12 mouse cellular contexts compared by ENCODE assay signal in genomic region chr19:3667979-3668378, GRCm38 (mm10). TPM values are rescaled to one million over a fixed set of nuclear protein-coding genes. Genes with fewer than 3 reads are reported as not detected.
DNase-seq lines count a peak whose midpoint lies in the region; ATAC-seq and TF ChIP-seq lines count a peak whose summit lies in the region.
"Had no signal": no experiment of that assay in that cellular context is flagged by ENCODE, and none has a peak within 500 bp of the region (broad histone marks: within the 10 kb centered on the region; RNA-seq: fewer than 3 reads in every experiment).

No protein-coding gene starts in this region.

- peaks cover 17% of the 10 kb centered on the region for H3K36me3 ChIP-seq in embryonic facial prominence, embryonic 13.5 days
- peaks cover 25% of the 10 kb centered on the region for H3K36me3 ChIP-seq in embryonic facial prominence, embryonic 10.5 days (replicated peaks)
- peaks cover 19% of the 10 kb centered on the region for H3K36me3 ChIP-seq in E14TG2a.4 (ENCODE audit: insufficient read depth, low read length)
- H3K36me3 ChIP-seq in liver, postnatal 0 days (replicated peaks; ENCODE audit: insufficient read depth, low read length) = no peaks in the 10 kb centered on the region; the same call in 1 of the 2 replicates

- 0 out of 2 replicates have a peak, but pooled peaks cover 3% of the 10 kb centered on the region for H3K9me3 ChIP-seq in embryonic facial prominence, embryonic 13.5 days
- peaks cover 3% of the 10 kb centered on the region; the same call in 1 of the 2 replicates for H3K9me3 ChIP-seq in embryonic facial prominence, embryonic 10.5 days
- H3K9me3 ChIP-seq in E14TG2a.4 (ENCODE audit: low read length) = no peaks in the 10 kb centered on the region
- H3K9me3 ChIP-seq in liver, postnatal 0 days (ENCODE audit: low read length) = no peaks in the 10 kb centered on the region
- H3K9me3 ChIP-seq: neural tube, embryonic 12.5 days had no signal

- DNase-seq in embryonic facial prominence, embryonic 10.5 days (ENCODE audit: low spot score) = no peak
- no peak for DNase-seq in left cerebral cortex, adult 2 months (ENCODE audit: extremely low spot score in 1 of 2, low spot score in 2 of 2)
- no peak for DNase-seq in left cerebral cortex, postnatal 10 days (ENCODE audit: extremely low spot score in 1 of 2, low spot score in 2 of 2)
- peak; percentile 26 for DNase-seq in liver, postnatal 0 days
- no peak for DNase-seq in left cerebral cortex, adult 11 months (ENCODE audit: low spot score)
- no peak for DNase-seq in ovary, postnatal 14 days (ENCODE audit: low spot score)
- DNase-seq: cerebellum, adult 2 months had no signal

- H3K27ac ChIP-seq in embryonic facial prominence, embryonic 13.5 days = peak overlapping the region; percentile 88
- no peak overlapping the region for H3K27ac ChIP-seq in embryonic facial prominence, embryonic 10.5 days (replicated peaks)
- H3K27ac ChIP-seq in left cerebral cortex, adult 2 months = no peak overlapping the region
- H3K27ac ChIP-seq in liver, postnatal 0 days (ENCODE audit: low read depth) = no peak overlapping the region; the same call in none of the 2 replicates
- H3K27ac ChIP-seq: neural tube, embryonic 12.5 days had no signal

- no peaks in the 10 kb centered on the region for H3K27me3 ChIP-seq in embryonic facial prominence, embryonic 13.5 days
- H3K27me3 ChIP-seq in embryonic facial prominence, embryonic 10.5 days (replicated peaks; ENCODE audit: low read depth, poor library complexity, severe bottlenecking) = no peaks in the 10 kb centered on the region
- no peaks in the 10 kb centered on the region for H3K27me3 ChIP-seq in E14TG2a.4 (ENCODE audit: insufficient read depth, low read length)
- H3K27me3 ChIP-seq in liver, postnatal 0 days (ENCODE audit: insufficient read depth, low read length) = no peaks in the 10 kb centered on the region
- H3K27me3 ChIP-seq: neural tube, embryonic 12.5 days had no signal

- H3K9ac ChIP-seq in embryonic facial prominence, embryonic 13.5 days = 0 out of 2 replicates have a peak overlapping the region, but pooled peaks have one; percentile 16
- H3K9ac ChIP-seq in liver, postnatal 0 days (replicated peaks) = no peak overlapping the region
- H3K9ac ChIP-seq: neural tube, embryonic 12.5 days had no signal

- no peak for TF ChIP-seq EP300 in liver, postnatal 0 days (IDR thresholded peaks at IDR 0.05; ENCODE audit: low read depth)

- TF ChIP-seq CTCF in left cerebral cortex, adult 2 months (IDR thresholded peaks at IDR 0.05) = peak; percentile 11; the same call in 1 of the 2 replicates
- TF ChIP-seq CTCF in E14TG2a.4 (conservative IDR thresholded peaks at IDR 0.05; ENCODE audit: low read length) = peak; percentile 63
- peak; percentile 38 for TF ChIP-seq CTCF in liver, postnatal 0 days (IDR thresholded peaks at IDR 0.05; ENCODE audit: low read depth)

- intact Hi-C loops in left cerebral cortex, adult 2 months (cut with DNase I) = no loop called here
- intact Hi-C loops in left cerebral cortex, postnatal 10 days (cut with DNase I) = no loop called here

- ATAC-seq in embryonic facial prominence, embryonic 13.5 days (ENCODE audit: insufficient number of reproducible peaks, insufficient read depth, low FRiP score, low TSS enrichment, low read depth) = no peak
- ATAC-seq in liver, postnatal 0 days = no peak
- ATAC-seq: hindbrain, embryonic 16.5 days had no signal

- 70% methylated on average over 11 of the region's 11 CpGs for WGBS in embryonic facial prominence, embryonic 13.5 days
- 79% methylated on average over 11 of the region's 11 CpGs for WGBS in embryonic facial prominence, embryonic 10.5 days
- 52% methylated on average over 11 of the region's 11 CpGs for WGBS in liver, postnatal 0 days (ENCODE audit: insufficient replicate concordance)

- no peak overlapping the region for H3K4me3 ChIP-seq in embryonic facial prominence, embryonic 13.5 days
- H3K4me3 ChIP-seq in embryonic facial prominence, embryonic 10.5 days = no peak overlapping the region
- H3K4me3 ChIP-seq in left cerebral cortex, adult 2 months = no peak overlapping the region
- H3K4me3 ChIP-seq in E14TG2a.4 (replicated peaks; ENCODE audit: low read length) = no peak overlapping the region
- H3K4me3 ChIP-seq in liver, postnatal 0 days (ENCODE audit: low read depth, low read length) = no peak overlapping the region
- H3K4me3 ChIP-seq: megakaryocyte, embryonic 14.5 days; neural tube, embryonic 12.5 days had no signal

- peaks cover 74% of the 10 kb centered on the region for H3K4me1 ChIP-seq in embryonic facial prominence, embryonic 13.5 days
- H3K4me1 ChIP-seq in embryonic facial prominence, embryonic 10.5 days = peaks cover 65% of the 10 kb centered on the region
- peaks cover 44% of the 10 kb centered on the region for H3K4me1 ChIP-seq in E14TG2a.4 (replicated peaks; ENCODE audit: low read depth, low read length)
- H3K4me1 ChIP-seq in liver, postnatal 0 days (ENCODE audit: insufficient read depth) = peaks cover 53% of the 10 kb centered on the region

- H3K4me2 ChIP-seq in embryonic facial prominence, embryonic 13.5 days = no peak overlapping the region
- 0 out of 2 replicates have a peak overlapping the region, but pooled peaks have one; percentile 7 for H3K4me2 ChIP-seq in liver, postnatal 0 days (ENCODE audit: low read depth, low read length)
- H3K4me2 ChIP-seq: neural tube, embryonic 12.5 days had no signal

RNA-seq across cellular contexts. Expression of gene Lrp5, which starts 18.4 kb away (rescaled TPM):
- polyA plus RNA-seq in embryonic facial prominence, embryonic 13.5 days (2015; fragmentation: Nextera tagmentation; extraction: Ambion mirVana) = 7.3 and 7.9 TPM in 2 replicates
- 5.5 and 5.6 TPM in 2 replicates for polyA plus RNA-seq in embryonic facial prominence, embryonic 10.5 days (2016; fragmentation: Nextera tagmentation; extraction: Ambion mirVana)
- total RNA-seq in left cerebral cortex, adult 2 months (2021) = 1 to 10 TPM; 8.3 to 9.3 TPM
- total RNA-seq in left cerebral cortex, postnatal 10 days (2021) = 10 to 100 TPM; 10.1 TPM
- 2.7 and 3.6 TPM in 2 replicates for polyA plus RNA-seq in liver, postnatal 0 days (2015; fragmentation: Nextera tagmentation; extraction: Ambion mirVana)

RNA-seq across cellular contexts. Expression of gene 1810055G02Rik, which starts 40.1 kb away (rescaled TPM):
- 47.5 and 47.6 TPM in 2 replicates for polyA plus RNA-seq in embryonic facial prominence, embryonic 13.5 days (2015; fragmentation: Nextera tagmentation; extraction: Ambion mirVana)
- 46.4 and 46.5 TPM in 2 replicates for polyA plus RNA-seq in embryonic facial prominence, embryonic 10.5 days (2016; fragmentation: Nextera tagmentation; extraction: Ambion mirVana)
- total RNA-seq in left cerebral cortex, adult 2 months (2021) = 10 to 100 TPM; 31.3 to 38.5 TPM
- 10 to 100 TPM; 47.5 TPM for total RNA-seq in left cerebral cortex, postnatal 10 days (2021)
- 48.2 and 52.7 TPM in 2 replicates for polyA plus RNA-seq in liver, postnatal 0 days (2015; fragmentation: Nextera tagmentation; extraction: Ambion mirVana)

Comparison
In these comparisons a context has a peak if more than half of its experiments do, and no peak if none do; other contexts are left out.
1. CTCF ChIP-seq: peak in every context shown above with its lines; median percentile 63 in E14TG2a.4; 38 in liver, postnatal 0 days; 11 in left cerebral cortex, adult 2 months.